Mouse (Mus musculus): ENCODE measurements at regions not wholly inside any gene's neighbourhood (a gene's known extent, or its start where the extent isn't known, plus 50 kb on each side); places are given as distances from the start of the nearest gene placed in this dataset.
A peak's percentile ranks its signal among the peaks of the same experiment; 100 is the strongest.

DNA sequence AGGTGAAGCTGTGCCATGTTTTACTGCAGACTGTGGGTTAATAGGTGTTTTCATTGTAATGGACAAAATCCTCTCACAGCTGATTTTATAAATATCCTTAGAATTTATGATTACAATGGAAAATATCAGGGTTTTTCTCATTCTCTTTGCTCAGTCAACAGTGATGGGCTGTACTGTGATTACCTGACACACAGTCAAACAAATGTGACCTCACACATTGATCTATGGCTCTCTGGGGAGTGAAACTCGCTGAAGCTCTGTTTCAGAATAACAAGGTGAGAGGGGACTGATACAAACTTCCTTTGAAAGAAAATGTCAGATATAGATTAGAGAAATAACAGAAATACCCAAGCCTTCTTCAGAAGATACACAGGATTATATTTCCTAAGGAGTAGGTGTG lies 1253.3 kb upstream of the Cited2 start:
- TF ChIP-seq POLR2A (IDR thresholded peaks at IDR 0.05; ENCODE audit: borderline replicate concordance, extremely low read depth, insufficient read depth, insufficient read length) = no peak
- H3K4me1 ChIP-seq (ENCODE audit: control insufficient read depth, insufficient read depth, low read length) = no peaks in the 10 kb centered on the region
- H3K27me3 ChIP-seq (ENCODE audit: control insufficient read depth, insufficient read depth, low read length) = no peaks in the 10 kb centered on the region
- no peaks in the 10 kb centered on the region for H3K36me3 ChIP-seq (ENCODE audit: control insufficient read depth, insufficient read depth, low read length)
- H3K4me3 ChIP-seq (replicated peaks; ENCODE audit: low read length) = no peak overlapping the region
- no peaks in the 10 kb centered on the region for H3K9me3 ChIP-seq (ENCODE audit: control insufficient read depth, low read length)
- no peak overlapping the region for H3K27ac ChIP-seq (replicated peaks; ENCODE audit: low read depth, low read length)
- DNase-seq (ENCODE audit: low spot score) (no peak), ATAC-seq (ENCODE audit: low FRiP score, low read depth) (no peak)
- 53% methylated on average over 1 of the region's 1 CpGs for WGBS
- no peak overlapping the region for H3K4me2 ChIP-seq (replicated peaks; ENCODE audit: low read depth, low read length, severe bottlenecking)
- H3K9ac ChIP-seq (ENCODE audit: low read depth, low read length, severe bottlenecking) = no peak overlapping the region

- Histone ChIP-seq H3K4me3 (replicated peaks; ENCODE audit: low read length) (no peak overlapping the region), H3K4me1 (ENCODE audit: control insufficient read depth, insufficient read depth, low read length) (no peaks in the 10 kb centered on the region), H3K27ac (replicated peaks; ENCODE audit: low read depth, low read length) (no peak overlapping the region), H3K9ac (ENCODE audit: low read depth, low read length, severe bottlenecking) (no peak overlapping the region), H3K9me3 (ENCODE audit: control insufficient read depth, low read length) (no peaks in the 10 kb centered on the region), H3K36me3 (ENCODE audit: control insufficient read depth, insufficient read depth, low read length) (no peaks in the 10 kb centered on the region), H3K4me2 (replicated peaks; ENCODE audit: low read depth, low read length, severe bottlenecking) (no peak overlapping the region), H3K27me3 (ENCODE audit: control insufficient read depth, insufficient read depth, low read length) (no peaks in the 10 kb centered on the region)
- no peak for TF ChIP-seq POLR2A (IDR thresholded peaks at IDR 0.05; ENCODE audit: borderline replicate concordance, extremely low read depth, insufficient read depth, insufficient read length)
- DNase-seq (ENCODE audit: low spot score) = no peak
- 67% methylated on average over 1 of the region's 1 CpGs for WGBS
- no peak for ATAC-seq (ENCODE audit: low FRiP score, low read depth)
These were observed 1249.0 kb upstream of the Cited2 start for GRCm38 (mm10) chr10:16473952-16474521.

DNA sequence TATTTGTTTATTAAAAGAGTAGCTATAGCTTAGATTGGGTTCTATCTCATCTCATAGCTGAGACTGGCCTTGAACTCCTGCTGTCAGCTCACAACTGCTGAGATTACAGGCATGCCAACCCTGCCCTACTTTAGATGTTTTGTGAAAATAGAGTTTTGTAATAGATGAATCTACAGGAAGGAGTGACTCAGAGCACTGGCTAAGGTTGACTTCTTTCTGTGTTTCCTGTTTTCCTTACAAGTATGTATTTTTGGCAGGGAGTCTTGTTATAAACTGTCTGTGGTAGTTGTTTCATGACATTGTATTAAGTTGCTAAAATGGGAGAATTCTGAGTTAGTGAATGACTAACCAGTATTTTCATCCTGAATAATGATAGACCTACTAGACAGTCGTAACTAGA lies 1224.4 kb upstream of the Cited2 start:
- DNase-seq (ENCODE audit: low spot score) (no peak), ATAC-seq (ENCODE audit: low FRiP score, low read depth) (no peak)
- Histone ChIP-seq H3K9ac (ENCODE audit: low read depth, low read length, severe bottlenecking) (no peak overlapping the region), H3K27me3 (ENCODE audit: control insufficient read depth, insufficient read depth, low read length) (no peaks in the 10 kb centered on the region), H3K4me2 (replicated peaks; ENCODE audit: low read depth, low read length, severe bottlenecking) (no peak overlapping the region), H3K4me1 (ENCODE audit: control insufficient read depth, insufficient read depth, low read length) (no peaks in the 10 kb centered on the region), H3K9me3 (ENCODE audit: control insufficient read depth, low read length) (no peaks in the 10 kb centered on the region), H3K4me3 (replicated peaks; ENCODE audit: low read length) (no peak overlapping the region), H3K27ac (replicated peaks; ENCODE audit: low read depth, low read length) (no peak overlapping the region), H3K36me3 (ENCODE audit: control insufficient read depth, insufficient read depth, low read length) (no peaks in the 10 kb centered on the region)
- 82% methylated on average over 1 of the region's 1 CpGs for WGBS
- TF ChIP-seq POLR2A (IDR thresholded peaks at IDR 0.05; ENCODE audit: borderline replicate concordance, extremely low read depth, insufficient read depth, insufficient read length) = no peak

DNA sequence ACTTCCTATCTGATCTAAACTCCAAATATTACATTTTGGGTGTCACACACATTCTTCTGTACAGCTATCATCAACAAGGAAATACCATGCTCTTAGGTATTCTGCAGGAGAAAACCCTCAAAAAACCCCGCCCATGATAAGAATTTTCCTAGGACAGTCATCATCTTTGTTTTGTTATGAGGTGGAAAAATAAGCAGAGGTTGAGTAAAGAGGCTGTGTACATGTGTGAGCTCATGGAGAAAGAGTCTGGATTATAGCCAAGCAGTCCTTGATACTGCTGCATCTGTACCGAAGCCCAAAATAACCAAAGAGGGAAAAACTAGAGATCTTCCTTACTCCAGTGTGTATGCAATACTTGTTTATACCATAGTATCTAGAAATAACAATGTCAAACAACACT lies 1215.3 kb upstream of the Cited2 start:
- WGBS = 61% methylated on average over 2 of the region's 2 CpGs
- H3K4me2 ChIP-seq (replicated peaks; ENCODE audit: low read depth, low read length, severe bottlenecking) = no peak overlapping the region
- H3K4me3 ChIP-seq (replicated peaks; ENCODE audit: low read length) = no peak overlapping the region
- no peak overlapping the region for H3K27ac ChIP-seq (replicated peaks; ENCODE audit: low read depth, low read length)
- no peaks in the 10 kb centered on the region for H3K9me3 ChIP-seq (ENCODE audit: control insufficient read depth, low read length)
- H3K9ac ChIP-seq (ENCODE audit: low read depth, low read length, severe bottlenecking) = no peak overlapping the region
- ATAC-seq (ENCODE audit: low FRiP score, low read depth) (no peak), DNase-seq (ENCODE audit: low spot score) (peak; percentile 38)
- H3K4me1 ChIP-seq (ENCODE audit: control insufficient read depth, insufficient read depth, low read length) = no peaks in the 10 kb centered on the region
- H3K27me3 ChIP-seq (ENCODE audit: control insufficient read depth, insufficient read depth, low read length) = no peaks in the 10 kb centered on the region
- TF ChIP-seq POLR2A (IDR thresholded peaks at IDR 0.05; ENCODE audit: borderline replicate concordance, extremely low read depth, insufficient read depth, insufficient read length) = no peak
- no peaks in the 10 kb centered on the region for H3K36me3 ChIP-seq (ENCODE audit: control insufficient read depth, insufficient read depth, low read length)

DNA sequence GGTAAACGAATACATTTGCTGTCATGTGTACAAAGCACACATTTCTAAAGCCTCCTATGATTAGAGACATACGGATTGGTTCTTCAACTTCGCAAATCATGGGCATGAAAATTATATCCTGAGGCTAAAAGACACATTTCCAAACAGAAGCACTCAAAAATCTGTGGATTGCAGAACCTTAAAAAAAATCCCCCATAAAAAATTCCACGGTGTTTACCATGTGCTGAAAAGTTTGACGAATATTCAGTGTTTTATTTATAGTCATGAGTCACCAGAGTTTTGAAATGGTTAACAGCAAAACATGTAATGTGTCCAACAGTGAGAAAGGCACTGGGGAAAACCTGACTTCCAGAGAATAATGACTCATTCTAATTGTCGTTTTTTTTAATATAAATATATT lies 1214.9 kb upstream of the Cited2 start:
- no peak overlapping the region for H3K9ac ChIP-seq (ENCODE audit: low read depth, low read length, severe bottlenecking)
- H3K4me1 ChIP-seq (ENCODE audit: control insufficient read depth, insufficient read depth, low read length) = no peaks in the 10 kb centered on the region
- DNase-seq (ENCODE audit: low spot score) (no peak), ATAC-seq (ENCODE audit: low FRiP score, low read depth) (no peak)
- H3K36me3 ChIP-seq (ENCODE audit: control insufficient read depth, insufficient read depth, low read length) = no peaks in the 10 kb centered on the region
- 29% methylated on average over 6 of the region's 6 CpGs for whole genome bisulfite sequencing
- H3K27ac ChIP-seq (replicated peaks; ENCODE audit: low read depth, low read length) = no peak overlapping the region
- H3K4me2 ChIP-seq (replicated peaks; ENCODE audit: low read depth, low read length, severe bottlenecking) = no peak overlapping the region
- no peaks in the 10 kb centered on the region for H3K27me3 ChIP-seq (ENCODE audit: control insufficient read depth, insufficient read depth, low read length)
- no peaks in the 10 kb centered on the region for H3K9me3 ChIP-seq (ENCODE audit: control insufficient read depth, low read length)
- H3K4me3 ChIP-seq (replicated peaks; ENCODE audit: low read length) = no peak overlapping the region
- no peak for TF ChIP-seq POLR2A (IDR thresholded peaks at IDR 0.05; ENCODE audit: borderline replicate concordance, extremely low read depth, insufficient read depth, insufficient read length)

DNA sequence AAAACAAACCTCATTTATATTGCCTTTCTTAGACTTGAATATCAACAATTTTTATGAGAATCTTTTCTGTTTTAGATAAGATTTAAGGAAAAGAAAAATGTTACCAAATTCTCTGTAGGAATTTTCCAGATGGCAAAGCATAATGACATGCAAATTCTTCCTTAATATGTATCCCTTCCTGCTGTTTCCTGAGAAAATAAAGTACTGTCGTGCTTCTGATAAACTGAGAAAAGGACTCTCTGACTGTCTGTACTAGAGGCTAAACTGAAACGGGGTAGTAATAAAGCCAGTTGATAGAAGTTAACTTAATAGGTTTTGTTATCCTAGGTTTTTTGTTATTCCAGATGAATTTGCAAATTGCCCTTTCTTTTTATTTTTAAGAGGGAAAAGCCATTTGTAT lies 1208.4 kb upstream of the Cited2 start:
- ATAC-seq (ENCODE audit: low FRiP score, low read depth) = no peak
- Histone ChIP-seq H3K9me3 (ENCODE audit: control insufficient read depth, low read length) (no peaks in the 10 kb centered on the region), H3K4me2 (replicated peaks; ENCODE audit: low read depth, low read length, severe bottlenecking) (no peak overlapping the region), H3K36me3 (ENCODE audit: control insufficient read depth, insufficient read depth, low read length) (no peaks in the 10 kb centered on the region), H3K27me3 (ENCODE audit: control insufficient read depth, insufficient read depth, low read length) (no peaks in the 10 kb centered on the region), H3K4me1 (ENCODE audit: control insufficient read depth, insufficient read depth, low read length) (no peaks in the 10 kb centered on the region), H3K27ac (replicated peaks; ENCODE audit: low read depth, low read length) (no peak overlapping the region), H3K9ac (ENCODE audit: low read depth, low read length, severe bottlenecking) (no peak overlapping the region), H3K4me3 (replicated peaks; ENCODE audit: low read length) (no peak overlapping the region)
- TF ChIP-seq POLR2A (IDR thresholded peaks at IDR 0.05; ENCODE audit: borderline replicate concordance, extremely low read depth, insufficient read depth, insufficient read length) = no peak
- WGBS = 65% methylated on average over 2 of the region's 2 CpGs
- no peak for DNase-seq (ENCODE audit: low spot score)

Data from limb, embryonic 14.5 days (tissue).